Mouse (Mus musculus): ENCODE results near the gene Ptov1. TPM values are rescaled to one million over a fixed set of nuclear protein-coding genes. Genes with fewer than 3 reads are reported as not detected.

The Ptov1 gene
- polyA plus RNA-seq, 1 experiment from 2014 or later: 458 TPM

- peak overlapping the region; percentile 85 for H3K4me2 ChIP-seq (ENCODE audit: low read length)
- no peaks in the 10 kb centered on the region for H3K9me3 ChIP-seq (replicated peaks; ENCODE audit: control insufficient read depth, low read length)
- DNase-seq (ENCODE audit: low spot score) (no peak), ATAC-seq (no peak)
- 80% methylated on average over 8 of the region's 8 CpGs for WGBS
- H3K27me3 ChIP-seq (replicated peaks; ENCODE audit: control insufficient read depth, insufficient read depth, low read length): no peaks in the 10 kb centered on the region
- H3K4me1 ChIP-seq (ENCODE audit: control insufficient read depth, insufficient read depth, low read length): peaks cover 31% of the 10 kb centered on the region
- H3K36me3 ChIP-seq (ENCODE audit: control insufficient read depth, insufficient read depth, low read length): peaks cover 17% of the 10 kb centered on the region
- peak overlapping the region; percentile 78 for H3K9ac ChIP-seq (ENCODE audit: low read length)
- no peak overlapping the region for H3K27ac ChIP-seq (ENCODE audit: low read depth, low read length)
- H3K4me3 ChIP-seq (ENCODE audit: low read depth, low read length): peak overlapping the region; percentile 82
Observed at GRCm38 (mm10) chr7:44850789-44851624, 18.6 kb downstream of the Ptov1 start.

GRCm38 (mm10) chr7:44850146-44850545 lies 19.4 kb downstream of the Ptov1 start:
- Histone ChIP-seq H3K9me3 (replicated peaks; ENCODE audit: control insufficient read depth, low read length) (no peaks in the 10 kb centered on the region), H3K4me3 (ENCODE audit: low read depth, low read length) (peak overlapping the region; percentile 82), H3K36me3 (ENCODE audit: control insufficient read depth, insufficient read depth, low read length) (peaks cover 26% of the 10 kb centered on the region), H3K9ac (ENCODE audit: low read length) (peak overlapping the region; percentile 78), H3K27me3 (replicated peaks; ENCODE audit: control insufficient read depth, insufficient read depth, low read length) (no peaks in the 10 kb centered on the region), H3K27ac (ENCODE audit: low read depth, low read length) (peak overlapping the region; percentile 97), H3K4me1 (ENCODE audit: control insufficient read depth, insufficient read depth, low read length) (peaks cover 30% of the 10 kb centered on the region), H3K4me2 (ENCODE audit: low read length) (peak overlapping the region; percentile 85)
- DNase-seq (ENCODE audit: low spot score) (peak; percentile 83), ATAC-seq (peak; percentile 44)
- under 1% methylated on average over 33 of the region's 33 CpGs for WGBS

GRCm38 (mm10) chr7:44849416-44850111 lies 20.0 kb downstream of the Ptov1 start:
- peak overlapping the region; percentile 78 for H3K9ac ChIP-seq (ENCODE audit: low read length)
- peak overlapping the region; percentile 82 for H3K4me3 ChIP-seq (ENCODE audit: low read depth, low read length)
- no peaks in the 10 kb centered on the region for H3K9me3 ChIP-seq (replicated peaks; ENCODE audit: control insufficient read depth, low read length)
- peaks cover 25% of the 10 kb centered on the region for H3K4me1 ChIP-seq (ENCODE audit: control insufficient read depth, insufficient read depth, low read length)
- under 1% methylated on average over 40 of the region's 41 CpGs for WGBS
- peaks cover 32% of the 10 kb centered on the region for H3K36me3 ChIP-seq (ENCODE audit: control insufficient read depth, insufficient read depth, low read length)
- peak; percentile 76 for ATAC-seq
- DNase-seq (ENCODE audit: low spot score): peak; percentile 97
- H3K27me3 ChIP-seq (replicated peaks; ENCODE audit: control insufficient read depth, insufficient read depth, low read length): no peaks in the 10 kb centered on the region
- H3K4me2 ChIP-seq (ENCODE audit: low read length): peak overlapping the region; percentile 85
- H3K27ac ChIP-seq (ENCODE audit: low read depth, low read length): peak overlapping the region; percentile 97

- peak within 1 kb of the TSS; percentile 97 for H3K27ac ChIP-seq (ENCODE audit: low read depth, low read length)
- under 1% methylated on average over 54 of the region's 54 CpGs for WGBS
Observed at GRCm38 (mm10) chr7:44848561-44849415, 20.8 kb downstream of the Ptov1 start, which contains the start of the genes Akt1s1 and Tbc1d17. Gene Akt1s1, plus strand, starts transcription at chr7:44848991. Gene Tbc1d17, minus strand, starts transcription at chr7:44849079.

GRCm38 (mm10) chr7:44847772-44848171 lies 21.8 kb downstream of the Ptov1 start:
- Histone ChIP-seq H3K4me3 (ENCODE audit: low read depth, low read length) (peak overlapping the region; percentile 82), H3K4me1 (ENCODE audit: control insufficient read depth, insufficient read depth, low read length) (peaks cover 16% of the 10 kb centered on the region), H3K27ac (ENCODE audit: low read depth, low read length) (no peak overlapping the region; the same call in 1 of the 2 replicates), H3K9me3 (replicated peaks; ENCODE audit: control insufficient read depth, low read length) (no peaks in the 10 kb centered on the region), H3K4me2 (ENCODE audit: low read length) (peak overlapping the region; percentile 85), H3K36me3 (ENCODE audit: control insufficient read depth, insufficient read depth, low read length) (peaks cover 44% of the 10 kb centered on the region), H3K27me3 (replicated peaks; ENCODE audit: control insufficient read depth, insufficient read depth, low read length) (no peaks in the 10 kb centered on the region), H3K9ac (ENCODE audit: low read length) (peak overlapping the region; percentile 56; the same call in 1 of the 2 replicates)
- 84% methylated on average over 5 of the region's 5 CpGs for WGBS
- ATAC-seq (no peak), DNase-seq (ENCODE audit: low spot score) (no peak)

More at GRCm38 (mm10) chr7:44848561-44849415, 20.8 kb downstream of the Ptov1 start, which contains the start of the genes Akt1s1 and Tbc1d17:
- H3K9ac ChIP-seq (ENCODE audit: low read length): peak within 1 kb of the TSS; percentile 78
- peaks cover 39% of the 10 kb centered on the region for H3K36me3 ChIP-seq (ENCODE audit: control insufficient read depth, insufficient read depth, low read length)
- H3K9me3 ChIP-seq (replicated peaks; ENCODE audit: control insufficient read depth, low read length): no peaks in the 10 kb centered on the region
- DNase-seq (ENCODE audit: low spot score) (peak; percentile 99), ATAC-seq (peak; percentile 86)
- peak within 1 kb of the TSS; percentile 85 for H3K4me2 ChIP-seq (ENCODE audit: low read length)
- H3K27me3 ChIP-seq (replicated peaks; ENCODE audit: control insufficient read depth, insufficient read depth, low read length): no peaks in the 10 kb centered on the region
- H3K4me1 ChIP-seq (ENCODE audit: control insufficient read depth, insufficient read depth, low read length): peaks cover 19% of the 10 kb centered on the region
- peak within 1 kb of the TSS; percentile 82 for H3K4me3 ChIP-seq (ENCODE audit: low read depth, low read length)

- Histone ChIP-seq H3K27ac (ENCODE audit: low read depth, low read length) (no peak overlapping the region), H3K4me3 (ENCODE audit: low read depth, low read length) (no peak overlapping the region), H3K4me1 (ENCODE audit: control insufficient read depth, insufficient read depth, low read length) (peaks cover 16% of the 10 kb centered on the region), H3K4me2 (ENCODE audit: low read length) (no peak overlapping the region), H3K9me3 (replicated peaks; ENCODE audit: control insufficient read depth, low read length) (no peaks in the 10 kb centered on the region), H3K27me3 (replicated peaks; ENCODE audit: control insufficient read depth, insufficient read depth, low read length) (no peaks in the 10 kb centered on the region), H3K9ac (ENCODE audit: low read length) (no peak overlapping the region), H3K36me3 (ENCODE audit: control insufficient read depth, insufficient read depth, low read length) (peaks cover 48% of the 10 kb centered on the region)
- DNase-seq (ENCODE audit: low spot score) (no peak), ATAC-seq (no peak)
- WGBS: 94% methylated on average over 7 of the region's 7 CpGs
Observed at GRCm38 (mm10) chr7:44846804-44847203, 22.8 kb downstream of the Ptov1 start.

GRCm38 (mm10) chr7:44845006-44845405 lies 24.6 kb downstream of the Ptov1 start:
- no peak for ATAC-seq
- Histone ChIP-seq H3K4me2 (ENCODE audit: low read length) (no peak overlapping the region), H3K36me3 (ENCODE audit: control insufficient read depth, insufficient read depth, low read length) (peaks cover 64% of the 10 kb centered on the region), H3K4me3 (ENCODE audit: low read depth, low read length) (no peak overlapping the region), H3K4me1 (ENCODE audit: control insufficient read depth, insufficient read depth, low read length) (peaks cover 9% of the 10 kb centered on the region), H3K27ac (ENCODE audit: low read depth, low read length) (no peak overlapping the region), H3K27me3 (replicated peaks; ENCODE audit: control insufficient read depth, insufficient read depth, low read length) (peaks cover 10% of the 10 kb centered on the region; the same call in 1 of the 2 replicates), H3K9ac (ENCODE audit: low read length) (no peak overlapping the region), H3K9me3 (replicated peaks; ENCODE audit: control insufficient read depth, low read length) (no peaks in the 10 kb centered on the region)
- no peak for DNase-seq (ENCODE audit: low spot score)
- whole genome bisulfite sequencing: 95% methylated on average over 10 of the region's 10 CpGs

- WGBS: 93% methylated on average over 8 of the region's 8 CpGs
- H3K9me3 ChIP-seq (replicated peaks; ENCODE audit: control insufficient read depth, low read length): no peaks in the 10 kb centered on the region
- H3K4me1 ChIP-seq (ENCODE audit: control insufficient read depth, insufficient read depth, low read length): peaks cover 8% of the 10 kb centered on the region; the same call in 1 of the 2 replicates
- DNase-seq (ENCODE audit: low spot score) (no peak), ATAC-seq (no peak)
- H3K9ac ChIP-seq (ENCODE audit: low read length): no peak overlapping the region
- H3K27me3 ChIP-seq (replicated peaks; ENCODE audit: control insufficient read depth, insufficient read depth, low read length): peaks cover 21% of the 10 kb centered on the region; the same call in 1 of the 2 replicates
- H3K36me3 ChIP-seq (ENCODE audit: control insufficient read depth, insufficient read depth, low read length): peaks cover 64% of the 10 kb centered on the region
- no peak overlapping the region for H3K27ac ChIP-seq (ENCODE audit: low read depth, low read length)
- no peak overlapping the region for H3K4me2 ChIP-seq (ENCODE audit: low read length)
- no peak overlapping the region for H3K4me3 ChIP-seq (ENCODE audit: low read depth, low read length)
Observed at GRCm38 (mm10) chr7:44841825-44842463, 27.6 kb downstream of the Ptov1 start.
